Mouse (Mus musculus) neural tube, embryonic 11.5 days (tissue): ENCODE measurements at regions not wholly inside any gene's neighbourhood (a gene's known extent, or its start where the extent isn't known, plus 50 kb on each side); places are given as distances from the start of the nearest gene placed in this dataset.

Source experiments
- ATAC-seq: fragments of 200-750 bp; cut with Nextera tagmentation; 2 replicates; pipeline ENCODE4 v1.8.0; 2017; ENCODE audit warnings: moderate number of reproducible peaks, mild to moderate bottlenecking, moderate TSS enrichment, moderate library complexity; ENCODE audit not compliant: insufficient read depth, low FRiP score, low TSS enrichment
- DNase-seq: peaks from one replicate; pipeline ENCODE4 v3.0.0-alpha.2; 2015; ENCODE audit warnings: low spot score
- H3K27ac ChIP-seq: fragments of 300-500 bp; sonication (generic); 2 replicates; pipeline ENCODE4 v1.5.1; 2014; ENCODE audit warnings: low read depth, mild to moderate bottlenecking, low read length
- H3K27me3 ChIP-seq: fragments of 300-500 bp; sonication (generic); 2 replicates; pipeline ENCODE4 v1.6.1; 2014; ENCODE audit warnings: mild to moderate bottlenecking, low read length, mixed read lengths; ENCODE audit not compliant: control insufficient read depth, insufficient read depth
- H3K36me3 ChIP-seq: fragments of 300-500 bp; sonication (generic); 2 replicates; pipeline ENCODE4 v1.6.1; 2014; ENCODE audit warnings: mild to moderate bottlenecking, low read length, moderate library complexity, mixed read lengths; ENCODE audit not compliant: control insufficient read depth, insufficient read depth
- H3K4me1 ChIP-seq: fragments of 300-500 bp; sonication (generic); 2 replicates; pipeline ENCODE4 v1.6.1; 2014; ENCODE audit warnings: low read length, mixed read lengths; ENCODE audit not compliant: control insufficient read depth, insufficient read depth
- H3K4me2 ChIP-seq: fragments of 300-500 bp; sonication (generic); 2 replicates; pipeline ENCODE4 v1.6.1; 2014; ENCODE audit warnings: low read depth, mild to moderate bottlenecking, moderate library complexity
- H3K4me3 ChIP-seq: fragments of 300-500 bp; sonication (generic); 2 replicates; pipeline ENCODE4 v1.5.1; 2014; ENCODE audit warnings: low read depth, low read length
- H3K9ac ChIP-seq: fragments of 300-500 bp; sonication (generic); 2 replicates; pipeline ENCODE4 v1.6.1; 2014; ENCODE audit warnings: mild to moderate bottlenecking, low read length
- H3K9me3 ChIP-seq: fragments of 300-500 bp; sonication (generic); 2 replicates; pipeline ENCODE4 v1.6.1; 2016; ENCODE audit warnings: low read length; ENCODE audit not compliant: control insufficient read depth
- WGBS: fragments of 180-500 bp; shearing (Covaris S2); extraction: QIAGEN DNeasy Blood & Tissue Kit; methylation state at CpG from one replicate; pipeline ENCODE4 v1.1.7; 2014; 5-methylcytosine and 5-hydroxymethylcytosine counted together

DNA sequence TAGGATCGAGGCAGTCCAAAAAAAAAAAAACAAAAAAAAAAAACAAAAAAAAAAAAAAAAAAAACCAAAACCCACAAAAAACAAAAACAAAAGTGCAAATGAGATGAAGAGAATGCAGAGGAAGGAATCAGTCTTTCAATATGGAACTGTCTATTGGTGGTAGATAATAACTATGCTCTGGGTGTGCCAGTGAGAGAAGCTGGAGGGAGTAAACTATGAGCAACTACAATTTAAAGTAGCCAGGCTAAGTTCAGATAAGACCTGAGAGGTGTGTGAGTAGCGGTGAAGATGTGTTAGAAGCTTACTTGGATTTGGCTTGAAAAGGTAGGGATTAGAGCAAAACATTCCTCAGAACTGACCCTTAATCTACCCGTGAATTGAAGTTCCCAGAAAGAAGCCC, 200.1 kb upstream of the Egfl6 start:
- no peak overlapping the region for H3K4me2 ChIP-seq
- 80% methylated on average over 3 of the region's 3 CpGs for WGBS
- DNase-seq = no peak
- H3K4me3 ChIP-seq = no peak overlapping the region
- H3K27me3 ChIP-seq = no peaks in the 10 kb centered on the region
- H3K36me3 ChIP-seq = no peaks in the 10 kb centered on the region
- no peak overlapping the region for H3K27ac ChIP-seq
- no peaks in the 10 kb centered on the region for H3K4me1 ChIP-seq
- H3K9me3 ChIP-seq = no peaks in the 10 kb centered on the region
- no peak overlapping the region for H3K9ac ChIP-seq
- ATAC-seq = no peak

DNA sequence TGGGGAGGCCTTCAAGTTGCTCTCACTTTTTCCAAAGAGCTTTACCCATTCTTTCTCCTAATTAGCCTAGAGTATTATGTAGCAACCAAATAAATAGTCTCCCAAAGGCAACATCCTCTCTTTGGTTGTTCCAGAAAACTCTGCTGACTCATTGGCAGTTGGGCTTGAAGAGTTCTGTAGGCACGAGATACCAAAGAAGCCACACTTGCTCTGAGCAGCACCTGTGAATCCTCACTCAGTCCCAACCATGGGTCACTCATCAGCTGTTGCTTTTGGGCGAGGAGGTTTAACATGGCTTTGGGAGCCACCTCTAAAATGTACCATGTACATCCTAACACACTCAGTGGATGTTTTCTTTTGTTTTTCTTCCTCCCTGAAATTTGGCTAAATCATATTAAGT, 197.9 kb upstream of the Egfl6 start:
- Histone ChIP-seq H3K9ac (no peak overlapping the region), H3K4me1 (no peaks in the 10 kb centered on the region), H3K4me3 (no peak overlapping the region), H3K27me3 (no peaks in the 10 kb centered on the region), H3K27ac (no peak overlapping the region), H3K36me3 (no peaks in the 10 kb centered on the region), H3K9me3 (no peaks in the 10 kb centered on the region), H3K4me2 (no peak overlapping the region)
- DNase-seq = no peak
- WGBS = 84% methylated on average over 2 of the region's 2 CpGs
- no peak for ATAC-seq

DNA sequence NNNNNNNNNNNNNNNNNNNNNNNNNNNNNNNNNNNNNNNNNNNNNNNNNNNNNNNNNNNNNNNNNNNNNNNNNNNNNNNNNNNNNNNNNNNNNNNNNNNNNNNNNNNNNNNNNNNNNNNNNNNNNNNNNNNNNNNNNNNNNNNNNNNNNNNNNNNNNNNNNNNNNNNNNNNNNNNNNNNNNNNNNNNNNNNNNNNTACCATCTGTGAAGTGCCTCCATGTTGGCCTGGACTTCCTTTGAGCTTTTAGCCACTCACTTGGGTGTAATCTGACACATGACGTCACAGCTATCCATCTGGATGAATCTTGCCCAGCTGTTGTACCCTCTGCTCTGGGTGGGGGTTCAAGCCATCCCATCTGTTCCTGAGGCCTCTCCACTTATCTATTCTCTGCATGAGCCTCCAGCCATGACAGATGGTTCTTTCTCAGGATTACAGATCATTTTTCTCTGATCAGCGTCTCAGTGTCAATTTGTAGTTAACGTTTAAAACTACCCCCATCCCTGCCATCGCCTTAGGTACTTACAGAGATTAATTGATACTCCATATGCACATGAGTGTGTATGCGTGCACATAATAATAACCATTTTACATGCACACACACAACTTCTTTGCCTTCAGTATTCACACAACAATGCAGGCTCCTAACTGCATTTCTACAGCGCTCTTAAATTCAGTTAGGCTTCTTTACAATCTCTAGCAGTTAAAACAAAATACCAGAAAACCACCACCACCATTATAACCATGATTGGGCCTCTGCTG, 194.0 kb upstream of the Egfl6 start:
- DNase-seq = peak; percentile 34
- no peaks in the 10 kb centered on the region for H3K4me1 ChIP-seq
- no peaks in the 10 kb centered on the region for H3K9me3 ChIP-seq
- H3K9ac ChIP-seq = no peak overlapping the region
- no peak overlapping the region for H3K4me3 ChIP-seq
- peak; percentile 69 for ATAC-seq
- H3K4me2 ChIP-seq = no peak overlapping the region
- WGBS = 69% methylated on average over 6 of the region's 6 CpGs
- H3K36me3 ChIP-seq = no peaks in the 10 kb centered on the region
- no peaks in the 10 kb centered on the region for H3K27me3 ChIP-seq
- no peak overlapping the region for H3K27ac ChIP-seq

DNA sequence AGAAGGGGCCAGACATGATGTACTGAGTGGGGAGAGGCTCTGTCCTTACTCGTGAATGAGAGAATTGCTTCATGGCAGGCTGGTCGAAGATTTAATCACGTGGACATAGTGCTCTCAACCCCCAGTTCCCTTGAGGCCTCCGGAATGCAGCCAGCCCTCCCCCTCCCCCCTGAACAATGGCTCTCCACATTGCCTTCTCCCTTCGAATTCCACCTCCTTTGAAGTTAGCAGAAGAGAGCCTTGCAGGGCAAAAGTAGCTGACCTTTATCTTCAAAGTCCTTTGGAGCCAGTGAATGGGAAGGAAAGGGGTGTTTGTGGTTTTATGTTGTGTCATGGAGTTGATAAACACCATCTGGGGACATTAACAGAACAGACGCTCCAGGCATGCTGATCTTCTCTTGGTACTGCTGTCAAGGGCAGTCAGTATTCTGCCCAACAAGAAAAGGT, 187.9 kb upstream of the Egfl6 start:
- H3K9me3 ChIP-seq = no peaks in the 10 kb centered on the region
- H3K9ac ChIP-seq = no peak overlapping the region
- 12% methylated on average over 6 of the region's 6 CpGs for WGBS
- H3K4me2 ChIP-seq = no peak overlapping the region
- H3K4me1 ChIP-seq = 0 out of 2 replicates have a peak, but pooled peaks cover 2% of the 10 kb centered on the region
- H3K36me3 ChIP-seq = no peaks in the 10 kb centered on the region
- ATAC-seq = peak; percentile 71
- H3K4me3 ChIP-seq = no peak overlapping the region
- H3K27me3 ChIP-seq = no peaks in the 10 kb centered on the region
- DNase-seq = peak; percentile 70
- 0 out of 2 replicates have a peak overlapping the region, but pooled peaks have one; percentile 8 for H3K27ac ChIP-seq

DNA sequence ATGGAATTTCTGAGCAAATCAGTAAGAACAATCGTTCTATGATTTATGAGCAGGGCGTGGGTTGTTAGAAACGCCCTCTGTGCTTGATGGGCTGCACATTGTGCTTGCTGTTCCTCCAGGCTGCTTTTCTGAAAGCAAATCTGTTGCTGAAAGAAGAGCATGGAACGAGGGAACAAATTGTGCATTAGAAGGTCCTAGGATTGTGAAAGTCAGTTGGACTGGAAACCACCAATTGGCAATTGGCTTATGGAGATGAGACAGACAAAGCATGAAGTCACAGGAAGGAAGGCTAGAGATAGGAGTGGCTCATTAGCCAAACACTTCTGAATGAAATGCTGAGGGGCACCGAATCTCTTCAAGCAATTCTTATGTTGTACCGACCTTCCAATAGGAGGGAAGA, 181.5 kb upstream of the Egfl6 start:
- H3K27ac ChIP-seq = no peak overlapping the region
- no peaks in the 10 kb centered on the region for H3K4me1 ChIP-seq
- H3K9ac ChIP-seq = no peak overlapping the region
- no peak for ATAC-seq
- H3K9me3 ChIP-seq = no peaks in the 10 kb centered on the region
- WGBS = 79% methylated on average over 6 of the region's 6 CpGs
- H3K4me3 ChIP-seq = no peak overlapping the region
- H3K27me3 ChIP-seq = peaks cover 2% of the 10 kb centered on the region; the same call in 1 of the 2 replicates
- no peak overlapping the region for H3K4me2 ChIP-seq
- H3K36me3 ChIP-seq = no peaks in the 10 kb centered on the region
- DNase-seq = no peak

DNA sequence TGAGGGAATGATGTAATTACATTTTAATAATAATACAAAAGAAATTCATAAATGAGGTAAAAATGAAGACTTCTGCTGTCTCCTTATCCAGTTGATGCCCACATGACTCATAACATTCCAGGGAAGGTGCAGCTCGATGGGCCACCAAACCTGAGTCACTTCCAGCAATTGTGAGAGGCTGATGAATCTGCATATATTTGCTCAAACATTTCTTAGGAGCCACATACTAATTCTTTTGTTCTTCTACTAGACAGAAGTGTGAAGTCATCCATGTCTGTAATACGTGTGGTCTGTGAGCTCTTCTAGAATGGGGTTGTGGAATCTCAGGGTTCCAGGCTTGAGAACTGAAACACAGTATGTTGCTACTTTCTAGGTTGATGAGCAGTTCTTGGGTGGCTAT, 180.1 kb upstream of the Egfl6 start:
- WGBS = 86% methylated on average over 2 of the region's 2 CpGs
- ATAC-seq (no peak), DNase-seq (no peak)
- H3K4me3 ChIP-seq = no peak overlapping the region
- peaks cover 2% of the 10 kb centered on the region; the same call in 1 of the 2 replicates for H3K27me3 ChIP-seq
- H3K9me3 ChIP-seq = no peaks in the 10 kb centered on the region
- no peak overlapping the region for H3K27ac ChIP-seq
- H3K4me1 ChIP-seq = no peaks in the 10 kb centered on the region
- no peaks in the 10 kb centered on the region for H3K36me3 ChIP-seq
- H3K4me2 ChIP-seq = no peak overlapping the region
- no peak overlapping the region for H3K9ac ChIP-seq

DNA sequence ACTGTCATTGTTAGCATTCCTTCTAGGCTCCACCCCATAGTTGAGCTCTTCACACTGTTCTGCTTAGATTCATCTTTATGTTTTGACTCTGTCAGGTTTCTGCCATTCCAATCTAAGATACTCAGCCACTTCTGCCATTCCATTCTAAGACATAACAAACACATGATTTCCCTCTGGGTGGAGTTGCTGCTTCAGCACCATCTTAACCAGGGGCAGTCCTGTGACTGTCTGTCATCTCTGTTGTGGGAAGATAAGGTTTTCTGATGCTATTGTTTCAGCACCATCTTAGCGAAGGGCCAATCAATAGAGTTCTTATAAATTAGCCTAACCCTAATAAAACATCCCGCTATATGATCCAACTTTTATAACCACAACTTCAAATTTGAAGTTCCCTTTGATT, 176.6 kb upstream of the Egfl6 start:
- H3K4me1 ChIP-seq = no peaks in the 10 kb centered on the region
- DNase-seq (no peak), ATAC-seq (no peak)
- no peaks in the 10 kb centered on the region for H3K9me3 ChIP-seq
- H3K36me3 ChIP-seq = no peaks in the 10 kb centered on the region
- H3K27me3 ChIP-seq = peaks cover 4% of the 10 kb centered on the region
- no peak overlapping the region for H3K4me2 ChIP-seq
- H3K27ac ChIP-seq = no peak overlapping the region
- 85% methylated on average over 2 of the region's 2 CpGs for WGBS
- H3K4me3 ChIP-seq = no peak overlapping the region
- H3K9ac ChIP-seq = no peak overlapping the region

DNA sequence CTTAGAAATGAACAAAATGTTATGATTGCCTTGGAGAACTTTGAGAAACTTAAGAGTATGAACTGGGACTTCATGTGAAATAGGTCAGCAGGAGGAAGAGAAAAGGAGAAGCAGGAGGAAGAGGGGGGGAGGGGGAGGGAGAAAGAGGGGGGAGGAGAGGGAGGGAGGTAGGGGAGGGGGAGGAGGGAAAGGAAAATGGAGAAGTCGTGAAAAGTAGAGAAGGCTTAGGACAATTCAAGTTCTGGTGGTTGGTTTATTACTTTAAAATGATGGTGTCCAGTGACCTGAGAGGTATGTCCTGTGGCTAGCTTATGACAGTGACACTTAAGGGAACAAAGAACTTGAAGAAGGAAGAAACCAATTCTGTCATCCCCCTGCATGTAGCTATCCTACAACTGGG, 171.6 kb upstream of the Egfl6 start:
- DNase-seq (no peak), ATAC-seq (no peak)
- H3K27me3 ChIP-seq = peaks cover 2% of the 10 kb centered on the region; the same call in 1 of the 2 replicates
- H3K27ac ChIP-seq = no peak overlapping the region
- no peaks in the 10 kb centered on the region for H3K4me1 ChIP-seq
- H3K9ac ChIP-seq = no peak overlapping the region
- 67% methylated on average over 1 of the region's 1 CpGs for WGBS
- no peak overlapping the region for H3K4me3 ChIP-seq
- no peak overlapping the region for H3K4me2 ChIP-seq
- no peaks in the 10 kb centered on the region for H3K9me3 ChIP-seq
- H3K36me3 ChIP-seq = no peaks in the 10 kb centered on the region

DNA sequence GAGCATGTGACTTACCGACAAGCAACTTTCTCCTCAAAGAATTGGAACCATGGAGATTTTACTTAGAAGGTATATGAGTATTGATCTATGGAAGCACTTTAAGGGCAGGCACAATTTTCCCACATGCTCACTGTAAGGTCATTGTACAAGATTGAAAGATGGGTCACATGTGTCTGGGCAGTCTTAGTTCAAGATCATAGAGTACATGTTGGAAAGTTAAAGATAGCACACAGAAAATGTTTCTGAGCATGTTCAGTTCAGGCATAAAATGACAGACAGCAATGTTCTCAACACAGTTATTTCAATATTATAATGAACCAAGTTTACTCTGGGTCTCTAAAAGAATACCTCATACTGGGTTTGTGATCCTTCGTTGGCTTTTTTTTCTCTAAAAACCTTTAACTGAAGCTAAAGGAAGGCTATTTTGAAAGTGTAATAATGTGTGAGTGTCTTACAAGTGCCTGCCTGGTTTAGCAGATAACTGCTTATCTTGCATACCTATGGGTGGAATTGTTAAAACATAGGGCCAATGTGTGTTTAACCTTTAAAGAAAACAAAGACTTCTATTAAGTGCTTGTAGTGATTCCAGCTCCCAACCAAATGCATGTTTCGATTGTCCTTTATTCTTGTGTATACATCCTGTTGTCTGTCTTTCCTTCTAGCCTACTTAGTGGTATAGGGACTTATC, 169.6 kb upstream of the Egfl6 start:
- no peak for DNase-seq
- no peak overlapping the region for H3K4me2 ChIP-seq
- no peak overlapping the region for H3K9ac ChIP-seq
- H3K36me3 ChIP-seq = no peaks in the 10 kb centered on the region
- ATAC-seq = no peak
- peaks cover 2% of the 10 kb centered on the region; the same call in 1 of the 2 replicates for H3K27me3 ChIP-seq
- no peaks in the 10 kb centered on the region for H3K9me3 ChIP-seq
- no peak overlapping the region for H3K4me3 ChIP-seq
- 88% methylated on average over 3 of the region's 3 CpGs for WGBS
- H3K4me1 ChIP-seq = no peaks in the 10 kb centered on the region
- no peak overlapping the region for H3K27ac ChIP-seq
